Mouse (Mus musculus) mesoderm, embryonic 11.5 days (tissue): Measurements from ENCODE around the gene Hadha.

Experiments
- DNase-seq: peaks from one replicate; pipeline ENCODE4 v3.0.0-alpha.2; 2012; ENCODE audit warnings: low read depth, low spot score

The Hadha gene

GRCm38 (mm10) chr5:30154474-30155394, at the start of gene Hadha, which contains the start of gene Hadhb:
Gene Hadha, minus strand, starts transcription at chr5:30155162.
Gene Hadhb, plus strand, starts transcription at chr5:30155248.
- DNase-seq = peak; percentile 89

DNA sequence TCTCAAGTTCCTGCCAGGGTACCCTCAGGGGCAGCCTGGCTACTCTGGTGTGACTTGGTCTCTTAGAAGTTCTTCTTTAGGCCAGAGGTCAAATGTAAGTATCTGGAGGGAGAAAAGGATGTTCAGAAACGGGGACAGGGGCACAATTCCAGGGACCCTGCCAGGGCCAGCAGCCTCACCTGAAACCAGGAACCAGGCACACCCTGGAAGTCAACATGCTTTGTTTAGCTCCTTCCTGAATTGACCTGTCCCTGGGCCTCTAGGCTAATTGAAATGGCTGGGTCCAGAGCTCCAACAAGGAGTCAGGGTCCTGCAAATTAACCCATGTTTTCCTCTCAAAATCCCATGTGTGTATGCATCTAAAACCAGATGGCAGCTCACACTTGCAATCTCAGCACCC, 49.5 kb upstream of the Hadha start:
- DNase-seq = no peak

DNA sequence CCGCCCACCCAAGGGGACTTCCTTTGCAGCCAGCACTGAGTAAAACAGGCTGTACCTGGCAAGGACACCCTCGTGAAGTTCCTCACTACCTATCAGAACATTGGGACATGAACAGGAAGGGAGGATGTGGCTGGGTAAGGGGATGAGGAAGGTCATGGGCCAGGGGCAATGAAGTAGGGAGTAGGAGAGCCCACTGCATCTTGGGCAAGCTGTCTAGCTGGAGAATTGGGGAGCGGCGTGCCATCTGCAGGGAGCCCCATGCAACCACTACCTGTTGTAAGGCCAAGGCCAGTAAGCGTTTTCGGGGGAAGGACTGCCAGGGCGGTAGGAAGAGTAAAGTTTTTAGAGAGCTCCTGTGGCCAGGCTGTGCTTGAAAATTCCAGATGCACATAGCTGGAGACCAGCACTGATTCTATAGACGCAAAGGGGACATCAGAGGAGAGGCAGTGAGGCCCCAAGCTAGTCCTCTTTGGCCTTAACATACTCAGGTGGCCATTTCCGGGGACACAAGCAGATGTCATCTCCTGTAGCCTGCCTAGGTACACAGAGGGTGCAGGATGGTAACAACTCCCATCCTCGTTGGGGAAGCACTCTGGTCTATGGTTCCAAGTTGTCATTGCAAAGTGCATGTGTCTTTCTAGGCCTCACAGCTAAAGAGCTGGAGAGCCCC, 48.4 kb upstream of the Hadha start:
- DNase-seq = no peak

DNA sequence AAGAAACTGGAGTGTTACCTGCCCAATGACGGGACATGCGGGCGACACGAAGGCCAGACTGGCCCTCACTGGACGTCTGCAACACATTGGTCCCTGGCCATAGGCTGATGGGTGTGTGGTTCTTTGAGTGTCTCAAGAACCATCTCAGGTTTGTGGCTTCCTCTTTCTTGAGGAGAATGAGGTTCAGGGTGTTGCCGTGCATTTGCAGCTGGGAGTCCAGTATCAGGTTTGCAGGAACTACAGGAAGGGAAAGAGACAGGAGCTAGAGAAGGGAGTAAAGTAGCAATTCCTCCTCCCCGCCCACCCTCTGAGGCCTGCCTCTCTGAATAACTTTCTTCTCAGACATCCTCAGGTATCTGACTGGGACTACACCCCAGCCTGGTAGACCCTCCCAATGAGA, 47.3 kb upstream of the Hadha start:
- no peak for DNase-seq

GRCm38 (mm10) chr5:30201521-30201920, 46.6 kb upstream of the Hadha start:
- no peak for DNase-seq

DNA sequence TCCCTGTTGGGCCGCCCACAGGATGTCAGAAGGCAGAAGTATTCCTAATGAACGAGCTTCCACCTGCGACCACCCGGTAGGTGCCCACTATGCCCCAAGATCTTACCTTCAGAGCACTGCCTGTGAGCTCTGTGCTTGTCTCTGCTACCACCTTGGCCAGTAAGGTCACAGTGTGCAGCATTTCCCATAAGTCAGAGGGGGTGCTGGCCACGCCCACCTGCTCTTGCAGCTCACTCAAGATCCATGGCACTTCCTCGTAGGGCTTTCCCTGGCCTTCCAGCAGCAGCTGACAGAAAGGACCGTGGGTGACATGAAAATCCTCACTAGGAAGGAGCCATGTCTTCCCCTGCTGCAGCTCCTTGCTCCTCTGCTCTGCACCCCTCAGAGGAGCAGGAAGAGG, 43.3 kb upstream of the Hadha start:
- no peak for DNase-seq

- DNase-seq = no peak
These were observed 40.4 kb upstream of the Hadha start for GRCm38 (mm10) chr5:30195340-30195739.

- DNase-seq = no peak
These were observed 37.5 kb upstream of the Hadha start for GRCm38 (mm10) chr5:30192452-30192851.

DNA sequence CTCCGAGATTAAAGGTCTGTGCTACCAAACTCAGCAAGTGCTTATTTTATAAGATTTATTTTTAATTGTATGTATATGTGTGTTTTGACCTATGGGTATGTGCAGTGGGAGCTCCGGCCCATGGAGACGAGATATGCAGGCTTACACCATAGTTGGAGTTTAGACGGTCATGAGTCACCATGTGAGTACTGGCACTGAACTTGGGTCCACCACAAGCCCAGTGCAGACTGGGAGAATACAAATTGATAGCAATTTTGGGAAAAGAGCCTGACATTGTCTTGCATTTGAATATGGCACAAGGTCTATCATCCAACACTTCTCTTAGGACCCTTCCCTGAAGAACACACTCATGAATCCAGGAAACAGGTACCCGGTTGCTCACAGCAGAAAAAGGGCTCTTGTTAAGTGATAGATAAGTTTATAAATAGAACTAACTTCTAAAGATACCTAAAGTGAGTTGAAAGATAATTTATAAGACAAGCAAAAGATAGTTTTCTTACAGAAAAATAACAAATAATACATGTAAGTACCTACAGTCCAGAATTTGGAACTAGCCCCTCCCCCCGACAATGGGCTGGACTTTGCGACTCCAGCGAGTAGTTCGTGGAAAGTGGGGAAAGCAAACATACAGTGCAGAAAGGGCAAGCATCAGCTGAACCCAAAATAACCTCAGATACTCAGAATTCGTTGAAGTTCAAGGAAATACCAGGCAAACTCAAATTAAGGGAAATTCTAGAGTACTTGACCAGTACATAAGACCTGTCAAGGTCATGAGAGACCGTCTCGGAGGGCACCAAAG, 32.9 kb upstream of the Hadha start:
- DNase-seq = no peak

GRCm38 (mm10) chr5:30175811-30176210, 20.8 kb upstream of the Hadha start:
- DNase-seq = no peak

GRCm38 (mm10) chr5:30172931-30173692, 18.1 kb upstream of the Hadha start:
- no peak for DNase-seq

GRCm38 (mm10) chr5:30172115-30172514, 17.2 kb upstream of the Hadha start:
- peak; percentile 66 for DNase-seq

DNA sequence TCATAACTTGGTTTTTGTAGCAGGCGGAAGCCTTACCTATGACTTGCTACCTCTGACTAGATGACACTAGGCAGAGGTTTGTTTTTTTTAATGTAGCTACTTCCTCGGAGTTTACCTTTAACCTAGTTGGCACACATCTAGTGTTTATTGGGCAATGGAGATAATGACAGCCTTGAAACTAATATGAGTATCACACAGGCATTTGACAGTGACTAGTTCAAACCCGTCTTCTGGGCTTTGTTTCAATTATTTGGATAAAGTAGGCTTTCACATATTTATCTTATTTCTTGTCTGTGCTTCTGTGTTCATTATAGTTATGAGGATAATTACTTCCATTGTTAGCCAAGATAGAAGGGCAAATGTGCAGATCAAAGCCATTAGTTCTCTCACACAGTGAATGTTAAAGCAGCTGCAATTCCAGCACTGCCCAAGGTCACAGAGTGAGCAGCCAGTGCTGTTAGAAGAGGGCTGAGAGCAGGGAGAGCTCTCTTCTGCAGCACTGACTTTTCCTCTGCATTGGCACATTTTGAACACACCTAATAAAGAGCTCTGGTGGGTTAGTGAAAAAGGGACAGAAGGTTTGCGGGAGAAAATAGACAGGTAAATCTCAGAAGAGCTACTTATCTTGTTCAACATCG, 15.5 kb upstream of the Hadha start:
- DNase-seq = no peak

GRCm38 (mm10) chr5:30165234-30165946, 10.4 kb upstream of the Hadha start:
- no peak for DNase-seq

DNA sequence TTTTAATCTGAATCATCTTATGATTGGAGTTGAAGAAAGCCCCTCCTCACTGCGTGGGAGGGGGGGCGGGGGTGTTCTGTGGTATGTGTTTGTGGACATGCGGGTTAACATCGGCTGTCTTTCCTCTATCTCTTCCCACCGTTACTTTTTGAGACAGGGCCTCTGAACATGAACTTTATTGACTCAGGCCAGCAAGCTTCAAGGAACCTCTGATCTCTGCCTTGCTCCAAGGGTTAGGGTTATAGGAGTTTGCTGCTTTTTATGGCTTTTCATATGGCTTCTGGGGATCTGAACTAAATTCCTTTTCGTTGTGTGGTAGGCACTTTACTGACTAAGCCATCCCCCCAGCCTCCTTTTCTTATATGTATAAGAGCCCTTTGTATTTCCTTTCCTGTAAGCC, 7.4 kb upstream of the Hadha start:
- no peak for DNase-seq

DNA sequence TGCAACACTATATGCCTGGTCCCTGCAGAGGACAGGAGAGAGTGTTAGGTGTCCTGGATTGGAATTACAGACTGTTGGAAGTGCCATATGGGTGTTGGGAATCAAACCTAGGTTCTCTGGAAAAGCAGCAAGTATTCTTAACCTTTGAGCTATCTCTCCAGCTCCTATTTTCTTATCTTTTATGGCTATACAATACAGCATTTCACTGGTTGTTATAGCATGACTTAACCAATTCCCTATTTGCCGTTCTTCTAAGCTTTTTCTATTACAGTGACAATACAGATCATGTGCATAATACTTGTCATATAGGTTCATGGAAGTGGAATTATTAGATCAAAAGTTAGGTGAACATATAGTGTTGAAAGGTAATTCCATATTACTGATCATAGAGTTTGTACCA, 6.9 kb upstream of the Hadha start:
- DNase-seq = no peak

DNA sequence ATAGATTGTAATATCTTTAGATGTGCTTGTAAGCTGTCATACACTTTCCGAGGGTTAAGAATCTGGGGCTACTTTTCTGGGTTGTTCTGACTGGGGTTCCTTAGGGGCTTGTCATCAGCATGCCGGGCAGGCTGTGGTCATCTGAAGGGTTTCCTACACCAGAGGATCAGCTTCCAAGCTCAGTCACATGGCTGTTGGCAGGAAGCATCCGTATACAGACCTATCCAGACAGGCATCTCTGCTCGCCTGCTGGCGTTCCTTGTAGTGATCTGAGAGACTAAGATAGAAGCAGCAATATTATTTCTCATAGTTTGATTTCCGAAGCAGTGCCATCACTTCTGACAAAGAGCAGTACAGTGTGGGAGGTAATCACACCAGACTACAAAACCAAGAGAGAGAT, 4.6 kb upstream of the Hadha start:
- DNase-seq = no peak

DNA sequence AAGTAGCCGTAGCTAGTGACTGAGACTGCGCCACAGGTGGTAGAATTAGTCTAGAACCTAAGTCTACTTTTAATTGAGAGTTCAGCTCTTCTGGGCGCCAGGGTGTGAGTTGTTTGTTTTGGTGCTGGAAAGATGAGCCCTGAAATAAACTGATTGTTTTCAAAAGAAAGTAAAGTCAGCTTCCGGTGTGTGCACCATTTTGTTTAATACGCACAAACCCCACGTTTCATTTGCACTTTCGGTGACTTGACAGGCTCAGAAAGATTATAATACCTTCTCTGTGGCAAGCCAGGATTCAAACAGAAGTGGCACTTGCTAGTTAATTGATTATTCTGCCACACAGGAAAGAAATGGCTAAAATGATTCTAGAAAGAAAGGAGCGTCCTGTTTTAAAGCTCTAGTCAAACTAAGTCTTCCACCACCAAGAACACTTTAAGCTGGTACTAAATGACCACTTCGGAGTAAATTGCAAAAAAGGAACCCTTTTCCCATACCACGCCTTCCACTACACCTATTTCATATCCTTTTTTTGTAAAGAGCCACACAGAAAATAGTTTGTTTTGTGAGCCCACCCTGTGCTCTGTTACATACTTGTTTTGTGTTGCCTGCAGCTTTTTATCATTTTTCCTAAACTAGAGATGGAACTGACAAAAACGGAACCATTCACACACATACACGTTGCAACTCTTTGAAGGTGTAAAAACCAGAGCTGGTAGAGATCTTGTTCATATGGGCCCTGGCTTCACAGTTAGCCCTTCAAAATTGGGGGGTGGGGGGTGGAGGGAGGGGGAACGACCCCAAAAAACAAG, 1.1 kb upstream of the Hadha start:
- DNase-seq = no peak

- DNase-seq = no peak
These were observed 432 bp upstream of the Hadha start for GRCm38 (mm10) chr5:30155395-30155792.
